Comparison of ENCODE assay signal across 8 mouse cellular contexts in the genomic region with DNA sequence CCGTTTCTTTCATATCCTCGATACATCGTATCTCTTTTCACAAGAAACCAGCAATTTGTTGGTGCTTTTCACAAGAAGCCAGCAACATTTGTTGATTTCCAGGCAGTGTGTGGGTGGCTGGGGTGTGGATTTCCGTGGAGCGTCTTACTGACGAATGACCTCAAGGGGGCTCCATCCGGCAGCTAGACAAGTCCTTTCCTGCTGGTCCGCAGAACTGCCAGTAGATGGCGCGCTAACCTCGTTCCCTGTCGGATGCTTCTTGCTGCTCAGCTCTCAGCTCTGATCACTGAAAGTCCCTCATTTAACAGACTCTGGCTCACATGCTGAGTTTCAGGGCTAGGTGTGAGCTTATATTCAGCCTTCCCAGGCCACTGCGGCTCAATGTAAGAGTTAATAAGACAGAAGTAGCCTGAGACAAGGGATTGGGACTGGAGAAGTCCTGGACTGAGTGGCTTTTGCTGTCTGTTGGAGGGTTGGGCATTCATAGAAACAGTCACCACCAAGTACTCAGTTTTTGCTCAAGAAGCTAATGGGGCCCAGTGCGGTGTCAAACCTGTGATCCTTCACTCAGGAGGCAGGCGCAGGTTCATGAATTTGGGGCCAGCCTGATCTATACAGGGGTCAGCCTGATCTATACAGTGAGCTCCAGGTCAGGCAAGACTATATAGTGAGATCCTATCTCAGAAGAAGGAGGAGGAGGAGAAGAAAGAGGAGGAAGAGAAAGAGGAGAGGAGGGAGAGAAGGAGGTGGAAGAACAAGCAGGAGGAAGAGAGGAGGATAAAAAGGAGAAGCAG. TPM values are rescaled to one million over a fixed set of nuclear protein-coding genes. Genes with fewer than 3 reads are reported as not detected.
DNase-seq lines count a peak whose midpoint lies in the region; ATAC-seq lines count a peak whose summit lies in the region.

No protein-coding gene starts in this region.

- H3K36me3 ChIP-seq in hindbrain, embryonic 15.5 days = no peaks in the 10 kb centered on the region

- peak; percentile 94 for DNase-seq in NIH3T3 (ENCODE audit: low read depth)
- DNase-seq in cerebellum, adult 8-10 months = peak; percentile 77
- DNase-seq in layer of hippocampus, postnatal 36 days = peak; percentile 87 to 89
- peak; percentile 85 to 91 for DNase-seq in lung, postnatal 4 days
- peak; percentile 89 to 91 for DNase-seq in right cerebral cortex, adult 2 months (ENCODE audit: low spot score in 2 of 2)
- peak; percentile 54 for DNase-seq in urinary bladder, postnatal 10 days (ENCODE audit: low spot score)

- no peaks in the 10 kb centered on the region for H3K9me3 ChIP-seq in hindbrain, embryonic 15.5 days

- WGBS in hindbrain, embryonic 15.5 days = 14% methylated on average over 15 of the region's 15 CpGs

- peaks cover 31% of the 10 kb centered on the region for H3K27me3 ChIP-seq in hindbrain, embryonic 15.5 days

- no peak overlapping the region for H3K9ac ChIP-seq in hindbrain, embryonic 15.5 days

- no peak overlapping the region for H3K27ac ChIP-seq in hindbrain, embryonic 15.5 days (replicated peaks)

- no peak overlapping the region for H3K4me3 ChIP-seq in hindbrain, embryonic 15.5 days

- peak overlapping the region; percentile 18; the same call in 1 of the 2 replicates for H3K4me2 ChIP-seq in hindbrain, embryonic 15.5 days

- H3K4me1 ChIP-seq in hindbrain, embryonic 15.5 days (replicated peaks) = no peaks in the 10 kb centered on the region

- ATAC-seq in frontal cortex, adult (ENCODE audit: low TSS enrichment) = peak; percentile 96
- peak; percentile 83 for ATAC-seq in hindbrain, embryonic 15.5 days (ENCODE audit: low FRiP score, low read depth)

RNA-seq across cellular contexts. Expression of gene Tifab, which starts 19.0 kb away (rescaled TPM):
- polyA plus RNA-seq in hindbrain, embryonic 15.5 days (2015; fragmentation: Nextera tagmentation; extraction: Ambion mirVana) = 0.95 and 1.4 TPM in 2 replicates
- total RNA-seq in layer of hippocampus, postnatal 36 days (2021) = 1 to 10 TPM; 1.6 TPM

RNA-seq across cellular contexts. Expression of gene Neurog1, which starts 54.3 kb away (rescaled TPM):
- 1.5 and 16.1 TPM in 2 replicates for polyA plus RNA-seq in hindbrain, embryonic 15.5 days (2015; fragmentation: Nextera tagmentation; extraction: Ambion mirVana)
- total RNA-seq in layer of hippocampus, postnatal 36 days (2021) = under 1 TPM; 0.23 to 0.27 TPM
